Mouse (Mus musculus): Measurements from ENCODE around the gene Gadd45b. TPM values are rescaled to one million over a fixed set of nuclear protein-coding genes. Genes with fewer than 3 reads are reported as not detected.

Gadd45b gene
- 10 to 100 TPM; 12.7 to 30.0 TPM for total RNA-seq (2021)
- long read RNA-seq, experiment 1, transcript Gadd45b-201 (4 exons, 1,284 nt) = major isoform, 5 of 7 reads
- long read RNA-seq, experiment 1, partial matches to known transcripts = 0 of 7 reads
- long read RNA-seq, experiment 1, other reads (novel, unspliced or antisense) = 0 of 7 reads
- long read RNA-seq, experiment 2, transcript Gadd45b-201 (4 exons, 1,284 nt) = major isoform, 10 of 14 reads
- long read RNA-seq, experiment 2, partial matches to known transcripts = 0 of 14 reads
- long read RNA-seq, experiment 2, other reads (novel, unspliced or antisense) = 0 of 14 reads

GRCm38 (mm10) chr10:80929299-80930226 lies at the start of gene Gadd45b:
Gadd45b (plus strand) TSS chr10:80930073.
- DNase-seq = peak; percentile 99

- DNase-seq = no peak
These were observed 49.7 kb upstream of the Gadd45b start for GRCm38 (mm10) chr10:80880131-80880641.

- no peak for DNase-seq
These were observed 49.0 kb upstream of the Gadd45b start for GRCm38 (mm10) chr10:80880901-80881300.

- DNase-seq = peak; percentile 56
These were observed 48.6 kb upstream of the Gadd45b start for GRCm38 (mm10) chr10:80881301-80881700.

GRCm38 (mm10) chr10:80887181-80887580 lies 42.7 kb upstream of the Gadd45b start:
- peak; percentile 47 for DNase-seq

GRCm38 (mm10) chr10:80895100-80895499 lies 34.8 kb upstream of the Gadd45b start:
- DNase-seq = no peak

GRCm38 (mm10) chr10:80895697-80896096 lies 34.2 kb upstream of the Gadd45b start:
- DNase-seq = no peak

GRCm38 (mm10) chr10:80896581-80897485 lies 33.0 kb upstream of the Gadd45b start:
- DNase-seq = no peak

- no peak for DNase-seq
These were observed 31.9 kb upstream of the Gadd45b start for GRCm38 (mm10) chr10:80897861-80898510.

- DNase-seq = no peak
These were observed 30.8 kb upstream of the Gadd45b start for GRCm38 (mm10) chr10:80899074-80899473.

GRCm38 (mm10) chr10:80899591-80900317 lies 30.1 kb upstream of the Gadd45b start:
- DNase-seq = no peak

GRCm38 (mm10) chr10:80900318-80901247 lies 29.3 kb upstream of the Gadd45b start, which contains the start of gene Timm13:
Timm13 (minus strand) TSS chr10:80900969.
- DNase-seq = peak; percentile 99

- no peak for DNase-seq
These were observed 28.2 kb upstream of the Gadd45b start for GRCm38 (mm10) chr10:80901409-80902272.

- no peak for DNase-seq
These were observed 27.5 kb upstream of the Gadd45b start for GRCm38 (mm10) chr10:80902273-80902940.

GRCm38 (mm10) chr10:80903282-80903681 lies 26.6 kb upstream of the Gadd45b start:
- DNase-seq = no peak

GRCm38 (mm10) chr10:80904004-80904693 lies 25.7 kb upstream of the Gadd45b start:
- DNase-seq = no peak

- no peak for DNase-seq
These were observed 25.2 kb upstream of the Gadd45b start for GRCm38 (mm10) chr10:80904709-80905108.
